Mouse (Mus musculus): ENCODE data around the gene Gbp3.
"Not testable (repeated sequence)": the region's sequence is repeated elsewhere in the genome, so short reads cannot be mapped to it uniquely, and the experiment has no call there.

Gbp3 gene

GRCm38 (mm10) chr3:142559632-142560228 lies at the start of gene Gbp3:
Gene Gbp3 (plus strand): TSS chr3:142560026.
- DNase-seq = peak; percentile 60

DNA sequence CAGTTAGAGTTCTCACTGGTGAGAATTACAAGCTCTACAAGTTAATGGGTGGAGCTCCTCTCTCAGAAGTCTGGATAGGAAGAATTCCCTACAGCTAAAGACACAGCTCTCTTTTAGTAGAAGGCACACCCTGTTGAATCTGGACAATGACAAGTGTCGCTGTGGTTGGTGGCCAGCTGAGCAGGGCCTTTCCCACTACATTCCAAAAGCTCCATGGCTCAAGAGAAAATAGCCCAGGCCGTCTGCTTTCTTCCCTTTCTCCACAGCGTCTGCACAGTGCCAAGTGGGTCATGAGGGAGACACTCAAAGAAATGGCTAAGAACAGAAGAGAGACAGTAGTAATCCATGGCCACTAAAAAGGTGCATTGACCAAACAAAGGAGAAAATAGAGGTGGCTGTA lies 31.7 kb upstream of the Gbp3 start:
- no peak for DNase-seq

GRCm38 (mm10) chr3:142529597-142529996 lies 30.2 kb upstream of the Gbp3 start:
- no peak for DNase-seq

- DNase-seq = peak; percentile 60
These were observed 29.5 kb upstream of the Gbp3 start, which contains the start of gene Gbp7 for GRCm38 (mm10) chr3:142530087-142530953. Gene Gbp7 (plus strand): TSS chr3:142530342.

GRCm38 (mm10) chr3:142531595-142531994 lies 28.2 kb upstream of the Gbp3 start:
- DNase-seq = no peak

GRCm38 (mm10) chr3:142533185-142533584 lies 26.6 kb upstream of the Gbp3 start:
- DNase-seq = no peak

DNA sequence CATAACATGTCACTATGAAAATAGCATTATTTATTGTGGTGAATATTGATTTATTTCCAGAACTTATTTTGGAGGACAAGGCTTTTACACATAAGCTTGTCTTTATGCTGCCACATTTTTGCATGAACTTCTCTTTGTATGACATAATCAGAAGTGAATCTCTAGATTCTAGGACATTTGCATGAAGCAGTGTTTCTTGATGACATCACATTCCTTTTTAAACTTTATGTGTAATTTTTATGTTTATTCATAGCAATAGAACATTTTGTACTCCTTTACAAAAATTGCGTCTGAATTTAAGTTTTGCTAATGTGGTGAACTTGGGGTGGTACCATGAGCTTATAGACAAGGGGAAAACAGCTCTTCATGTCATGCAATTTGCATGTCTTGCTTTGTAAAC lies 24.2 kb upstream of the Gbp3 start:
- DNase-seq = no peak

DNA sequence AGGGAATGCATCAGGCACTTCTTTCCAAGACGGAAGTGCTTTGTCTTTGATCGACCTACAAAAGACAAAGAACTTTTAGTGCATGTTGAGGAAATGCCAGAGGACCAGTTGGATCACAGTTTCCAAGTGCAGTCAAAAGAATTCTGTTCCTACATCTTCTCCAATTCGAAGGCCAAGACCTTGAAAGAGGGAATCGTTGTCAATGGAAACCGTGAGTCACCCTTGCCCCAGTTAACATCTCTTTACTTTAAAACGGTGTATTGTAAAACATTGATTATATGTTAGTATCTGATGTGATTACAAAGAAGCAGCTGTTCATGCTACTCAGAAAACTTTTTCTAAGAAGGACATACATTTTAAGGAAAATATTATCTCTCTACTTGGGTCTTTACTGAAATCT lies 18.4 kb upstream of the Gbp3 start:
- DNase-seq = no peak

- DNase-seq = not testable (repeated sequence)
These were observed 17.1 kb upstream of the Gbp3 start for GRCm38 (mm10) chr3:142542776-142543175.

GRCm38 (mm10) chr3:142546690-142547089 lies 13.1 kb upstream of the Gbp3 start:
- DNase-seq = no peak

- no peak for DNase-seq
These were observed 9.7 kb upstream of the Gbp3 start for GRCm38 (mm10) chr3:142550052-142550676.

- no peak for DNase-seq
These were observed 5.2 kb upstream of the Gbp3 start for GRCm38 (mm10) chr3:142554601-142555000.

DNA sequence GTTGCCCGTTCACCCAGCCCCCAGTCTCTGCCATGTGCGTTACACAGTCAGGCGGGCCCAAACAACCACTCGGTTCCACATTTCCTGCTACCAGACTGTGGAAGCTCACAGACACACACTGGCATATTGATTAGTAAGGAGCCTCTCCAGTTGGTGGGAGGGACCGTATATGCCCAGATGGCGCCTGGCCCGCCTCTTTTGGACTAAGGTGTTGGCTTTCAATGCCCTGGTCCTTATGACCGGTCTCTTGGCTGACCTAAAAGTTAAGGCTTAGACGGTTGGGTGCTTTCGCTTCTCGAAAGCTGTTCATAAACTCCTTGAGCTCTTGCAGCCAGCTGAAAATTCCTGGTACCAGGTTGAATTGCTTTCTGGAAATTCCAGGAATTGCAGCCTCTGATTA lies 4.2 kb upstream of the Gbp3 start:
- no peak for DNase-seq

DNA sequence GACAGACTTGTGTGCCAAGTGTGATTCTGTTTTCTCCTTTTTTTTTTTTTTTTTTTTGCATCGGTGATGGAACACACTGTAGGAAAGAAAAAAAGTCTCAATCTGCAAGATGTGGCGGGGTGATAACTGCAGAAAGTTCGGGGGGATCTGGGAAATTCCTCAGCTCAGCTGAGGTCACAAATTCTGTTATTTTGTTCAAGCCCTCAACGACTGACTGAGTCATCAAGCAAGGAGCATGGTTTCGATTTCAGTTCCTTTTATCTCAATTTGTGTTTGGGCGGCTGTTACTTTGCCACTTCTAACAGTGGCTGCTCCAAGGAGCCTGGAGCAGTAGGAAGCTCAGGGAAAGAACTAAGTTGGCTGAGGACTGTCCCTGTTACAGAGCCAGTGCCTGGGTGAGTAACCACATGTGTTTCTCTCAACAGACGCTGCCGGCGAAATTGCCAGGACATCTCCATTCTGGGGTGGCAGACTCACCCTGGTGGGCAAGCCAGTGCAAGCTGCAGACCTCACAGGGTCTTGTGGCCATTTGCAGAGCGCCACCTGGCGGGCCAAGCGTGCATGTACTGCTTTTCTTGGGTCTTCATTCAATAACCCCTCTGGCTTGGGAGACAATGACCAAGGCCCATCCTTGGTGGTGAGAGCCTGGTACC lies 596 bp downstream of the Gbp3 start:
- peak; percentile 93 for DNase-seq

GRCm38 (mm10) chr3:142561045-142561646 lies 1.3 kb downstream of the Gbp3 start:
- DNase-seq = no peak

- no peak for DNase-seq
These were observed 1.8 kb downstream of the Gbp3 start for GRCm38 (mm10) chr3:142561666-142562065.

DNA sequence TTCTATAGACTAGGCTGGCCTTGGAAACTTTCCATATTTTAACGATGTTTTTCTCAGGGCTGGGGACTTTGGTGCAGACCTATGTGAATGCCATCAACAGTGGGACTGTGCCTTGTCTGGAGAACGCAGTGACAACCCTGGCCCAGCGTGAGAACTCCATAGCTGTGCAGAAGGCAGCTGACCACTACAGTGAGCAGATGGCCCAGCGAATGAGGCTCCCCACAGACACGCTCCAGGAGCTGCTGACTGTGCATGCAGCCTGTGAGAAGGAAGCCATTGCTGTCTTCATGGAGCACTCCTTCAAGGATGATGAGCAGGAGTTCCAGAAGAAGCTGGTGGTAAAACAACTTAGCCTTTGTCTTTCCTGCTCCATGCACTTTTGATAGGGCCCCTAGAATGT lies 7.7 kb downstream of the Gbp3 start:
- DNase-seq = not testable (repeated sequence)

- DNase-seq = no peak
These were observed 10.9 kb downstream of the Gbp3 start for GRCm38 (mm10) chr3:142570738-142571137.

DNA sequence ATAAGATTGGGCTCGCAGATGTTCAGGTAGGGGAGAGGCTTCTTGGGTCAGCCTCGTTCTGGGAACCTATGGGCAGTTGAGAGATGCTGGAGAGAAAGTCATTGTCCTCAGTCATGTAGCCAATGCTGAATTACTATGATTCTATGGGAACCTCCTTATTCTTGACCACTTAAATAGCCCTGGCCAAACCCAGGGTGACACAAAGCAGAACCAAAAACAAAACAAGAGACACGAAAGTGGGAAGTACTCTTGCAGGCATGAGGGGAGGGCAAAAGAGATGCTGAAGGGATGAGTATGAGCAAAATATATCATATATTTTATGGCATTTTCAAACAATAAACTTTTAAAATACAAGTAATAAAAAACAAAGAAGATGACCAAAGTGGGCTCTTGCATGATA lies 17.3 kb downstream of the Gbp3 start:
- no peak for DNase-seq

DNA sequence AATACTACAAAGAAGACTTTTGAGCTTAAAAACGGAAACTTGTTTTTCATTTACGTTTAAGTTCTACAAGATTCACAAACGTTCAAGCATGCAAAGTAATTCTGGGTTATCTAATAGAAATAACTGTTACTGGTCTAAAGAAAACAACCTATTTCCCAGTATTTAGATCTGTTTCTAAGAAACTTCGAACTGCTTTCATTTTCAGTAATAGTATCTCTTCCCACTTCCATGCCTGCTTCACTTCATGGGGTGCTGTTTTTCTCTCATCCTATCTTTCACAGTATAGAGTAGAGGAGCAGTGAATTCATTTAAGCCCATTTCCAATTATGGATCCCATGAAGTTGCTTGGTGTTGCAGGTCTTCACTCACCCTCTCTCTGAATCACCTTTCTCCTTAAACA lies 18.5 kb downstream of the Gbp3 start:
- DNase-seq = no peak

GRCm38 (mm10) chr3:142583067-142583466 lies 23.2 kb downstream of the Gbp3 start:
- DNase-seq = no peak

GRCm38 (mm10) chr3:142587386-142587785 lies 27.6 kb downstream of the Gbp3 start:
- peak; percentile 16 for DNase-seq

GRCm38 (mm10) chr3:142588888-142589287 lies 29.1 kb downstream of the Gbp3 start:
- DNase-seq = no peak

All from lung, postnatal 10 days (tissue).